Mouse (Mus musculus) brain, adult 10 weeks (tissue): Measurements from ENCODE around the gene Cbx1. TPM values are rescaled to one million over a fixed set of nuclear protein-coding genes. Genes with fewer than 3 reads are reported as not detected.

ENCODE experiments used
- polyA plus RNA-seq: library from polyadenylated mRNA; stranded (reverse); fragments of 350-450 nt; fragmentation: Illumina TruSeq; extraction: RNeasy Lipid Tissue Mini Kit (QIAGEN cat#74804); gene quantifications from one replicate; pipeline ENCODE4 v1.2.3, GENCODE M21; 2015; ENCODE audit warnings: low read depth, low replicate concordance

The Cbx1 gene
- 43.0 TPM for polyA plus RNA-seq

GRCm38 (mm10) chr11:96788871-96789795 lies at the start of gene Cbx1:
TSS of gene Cbx1 (plus strand) at chr11:96789127.

GRCm38 (mm10) chr11:96776968-96777962 lies 11.7 kb upstream of the Cbx1 start, which contains the start of gene Snx11:
TSS of gene Snx11 (minus strand) at chr11:96777559.

GRCm38 (mm10) chr11:96829813-96830538 lies 41.0 kb downstream of the Cbx1 start, which contains the start of gene Nfe2l1:
TSS of gene Nfe2l1 (minus strand) at chr11:96829968.

GRCm38 (mm10) chr11:96849681-96850467 lies 60.9 kb downstream of the Cbx1 start, which contains the start of gene Copz2:
TSS of gene Copz2 (plus strand) at chr11:96849870.

Other genes with a start within 250 kb of the Cbx1 start
- 36.9 TPM for gene Snx11, start 11.6 kb upstream of the Cbx1 start, polyA plus RNA-seq
- gene Nfe2l1, start 40.8 kb downstream of the Cbx1 start, polyA plus RNA-seq, result 222 TPM
- gene Copz2, start 60.7 kb downstream of the Cbx1 start, polyA plus RNA-seq, result 11.5 TPM
- gene Cdk5rap3, start 127.4 kb downstream of the Cbx1 start, polyA plus RNA-seq, result 29.9 TPM
- not detected for gene Prr15l, start 139.0 kb downstream of the Cbx1 start, polyA plus RNA-seq
- gene Pnpo, start 154.9 kb downstream of the Cbx1 start, polyA plus RNA-seq, result 53.9 TPM
- 9.7 TPM for gene Sp2, start 193.8 kb downstream of the Cbx1 start, polyA plus RNA-seq
- gene Sp6, start 224.3 kb downstream of the Cbx1 start, polyA plus RNA-seq, result 0.19 TPM
- gene Scrn2, start 240.8 kb downstream of the Cbx1 start, polyA plus RNA-seq, result 5.4 TPM